Mouse (Mus musculus) lung, postnatal 10 days (tissue): ENCODE data around the gene Myo1c.

ENCODE experiments used
- DNase-seq: peaks from one replicate; pipeline ENCODE4 v3.0.0; 2021

The Myo1c gene

GRCm38 (mm10) chr11:75650958-75651425 lies 688 bp downstream of the Myo1c start:
- no peak for DNase-seq

DNA sequence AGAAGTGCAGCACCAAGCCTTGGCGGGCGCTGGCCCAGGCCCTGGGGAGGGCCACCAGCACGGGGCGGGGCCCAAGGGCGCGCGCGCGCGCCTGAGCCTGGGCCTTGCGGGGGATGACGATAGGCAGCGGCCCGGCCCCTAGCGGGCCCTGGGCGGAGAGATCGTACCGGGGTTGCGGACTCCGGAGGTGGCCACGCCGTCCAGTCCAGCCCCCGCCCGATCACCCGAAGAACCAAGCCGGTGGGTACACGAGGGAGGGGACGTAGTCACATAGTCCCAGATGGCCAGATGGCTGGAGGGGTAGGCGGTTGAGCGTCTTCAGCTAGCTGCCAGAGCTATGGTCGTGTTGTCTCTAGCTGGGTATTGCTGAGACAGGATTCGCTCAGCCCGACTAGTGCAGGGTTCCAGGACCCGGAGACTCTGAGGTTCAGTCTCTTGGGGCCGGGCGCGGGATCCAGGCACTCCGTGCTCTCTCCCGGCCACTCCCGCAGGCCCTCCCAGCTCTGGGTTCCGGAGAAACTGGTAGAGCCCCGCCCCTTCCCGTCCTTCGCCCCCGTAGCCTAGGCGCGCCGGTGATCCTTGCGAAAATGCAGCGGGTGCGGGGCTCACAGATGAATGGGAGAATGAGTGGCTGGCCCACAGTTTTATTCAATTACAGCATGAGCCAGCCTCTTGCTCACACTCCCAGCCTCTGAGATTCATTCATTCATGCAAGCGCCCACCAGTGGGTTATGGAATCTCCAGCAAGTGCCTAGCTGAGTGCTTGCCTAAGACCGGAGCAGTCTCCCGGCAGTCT lies 1.3 kb downstream of the Myo1c start:
- peak; percentile 92 for DNase-seq

- DNase-seq, result no peak
Observed at GRCm38 (mm10) chr11:75652222-75652941, 2.1 kb downstream of the Myo1c start.

GRCm38 (mm10) chr11:75652942-75653684 lies 2.8 kb downstream of the Myo1c start:
- DNase-seq, result peak; percentile 64

- DNase-seq, result peak; percentile 93
Observed at GRCm38 (mm10) chr11:75653781-75654470, 3.6 kb downstream of the Myo1c start.

DNA sequence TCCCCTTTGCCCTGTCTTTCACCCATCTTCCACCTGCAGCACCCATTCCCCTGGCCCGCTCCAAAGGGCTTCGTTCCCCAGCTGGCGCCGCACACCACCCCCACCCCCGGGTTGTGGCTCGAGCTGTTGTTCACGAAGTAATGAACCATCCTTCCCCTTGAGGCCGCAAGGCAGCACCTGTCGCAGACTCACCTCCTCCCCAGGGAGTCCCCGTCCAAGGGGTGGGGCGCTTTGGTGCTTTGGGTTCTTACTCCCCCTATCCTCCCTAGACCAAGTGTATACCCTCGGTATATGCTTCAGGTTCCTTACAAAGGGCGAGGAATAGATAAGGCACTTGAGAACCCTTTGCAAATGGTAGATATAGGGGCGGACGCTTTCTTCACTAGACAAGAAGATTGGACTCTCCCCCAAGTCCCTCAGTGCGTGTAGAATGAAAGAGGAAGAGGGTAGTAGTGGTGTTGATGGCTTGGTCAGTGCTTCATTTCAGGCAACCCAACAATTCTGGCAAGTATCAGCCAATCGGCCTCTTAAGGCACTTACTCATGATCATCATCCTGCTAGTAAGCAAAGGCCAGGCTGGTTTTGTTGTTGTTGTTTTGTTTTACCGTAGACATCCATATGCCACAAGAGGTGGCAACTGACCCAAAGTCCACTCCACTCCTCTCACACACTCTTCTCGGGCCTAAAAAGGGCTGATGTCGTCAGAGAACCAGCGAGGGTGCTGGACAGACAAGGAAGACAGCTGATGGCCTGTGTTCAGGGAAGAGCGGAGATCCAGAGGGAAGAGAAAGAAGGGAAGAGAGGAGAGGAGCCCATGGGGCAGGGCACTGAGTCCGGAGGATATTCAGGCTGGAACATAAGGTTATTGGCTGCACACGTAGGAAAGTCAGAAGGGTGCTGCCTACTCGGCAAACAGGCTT lies 4.4 kb downstream of the Myo1c start:
- peak; percentile 63 for DNase-seq

- peak; percentile 87 for DNase-seq
Observed at GRCm38 (mm10) chr11:75655621-75656545, 5.6 kb downstream of the Myo1c start.

GRCm38 (mm10) chr11:75656621-75657590 lies 6.6 kb downstream of the Myo1c start:
- peak; percentile 45 for DNase-seq

GRCm38 (mm10) chr11:75657841-75658240 lies 7.5 kb downstream of the Myo1c start:
- DNase-seq, result no peak

DNA sequence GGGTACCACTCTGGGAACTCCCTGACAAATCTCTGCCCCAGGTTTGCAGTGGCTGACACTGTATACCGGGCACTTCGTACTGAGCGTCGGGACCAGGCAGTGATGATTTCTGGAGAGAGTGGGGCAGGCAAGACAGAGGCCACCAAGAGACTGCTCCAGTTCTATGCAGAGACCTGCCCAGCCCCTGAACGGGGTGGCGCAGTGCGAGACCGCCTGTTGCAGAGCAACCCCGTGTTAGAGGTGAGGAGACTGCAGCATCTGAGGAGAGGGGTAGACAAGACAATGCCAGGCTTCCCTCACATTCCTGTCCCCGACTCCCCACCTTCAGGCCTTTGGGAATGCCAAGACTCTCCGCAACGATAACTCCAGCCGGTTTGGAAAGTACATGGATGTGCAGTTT lies 8.0 kb downstream of the Myo1c start:
- no peak for DNase-seq

DNA sequence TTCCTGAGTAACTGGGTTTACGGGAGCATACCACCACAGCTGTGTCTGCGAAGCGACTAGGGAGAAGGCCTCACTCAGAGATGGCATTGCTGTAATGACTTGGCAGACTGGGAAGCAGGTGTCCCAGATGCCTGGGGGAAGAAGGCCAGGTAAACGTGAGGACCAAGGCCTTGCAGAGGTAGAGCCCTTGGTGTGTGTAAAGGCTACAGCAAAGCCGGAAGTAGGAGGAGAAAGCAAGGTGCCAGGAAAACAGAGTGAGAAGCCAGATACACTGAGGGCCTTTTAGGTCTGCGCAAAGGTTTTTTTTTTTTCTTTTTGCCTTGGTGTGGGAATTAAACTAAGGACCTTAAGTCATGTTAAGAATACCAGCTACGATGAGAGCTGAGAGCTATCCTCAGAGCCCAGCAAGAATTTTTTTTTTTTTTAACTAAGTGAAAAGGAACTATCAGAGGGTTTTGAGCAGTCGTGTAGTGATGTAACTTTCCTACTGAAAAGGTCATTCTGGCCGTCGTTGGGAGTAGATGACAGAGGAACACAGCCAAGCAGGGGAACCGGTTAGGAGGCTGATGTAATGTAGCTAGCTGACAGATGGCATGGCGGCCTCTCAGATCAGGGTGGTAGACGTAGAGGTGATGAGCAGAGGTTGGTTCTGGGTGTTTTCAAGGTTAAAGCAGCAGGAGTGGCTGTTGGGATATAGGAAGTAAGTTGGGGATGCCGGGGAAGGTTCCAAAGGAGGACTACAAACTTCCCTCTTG lies 8.9 kb downstream of the Myo1c start:
- no peak for DNase-seq

DNA sequence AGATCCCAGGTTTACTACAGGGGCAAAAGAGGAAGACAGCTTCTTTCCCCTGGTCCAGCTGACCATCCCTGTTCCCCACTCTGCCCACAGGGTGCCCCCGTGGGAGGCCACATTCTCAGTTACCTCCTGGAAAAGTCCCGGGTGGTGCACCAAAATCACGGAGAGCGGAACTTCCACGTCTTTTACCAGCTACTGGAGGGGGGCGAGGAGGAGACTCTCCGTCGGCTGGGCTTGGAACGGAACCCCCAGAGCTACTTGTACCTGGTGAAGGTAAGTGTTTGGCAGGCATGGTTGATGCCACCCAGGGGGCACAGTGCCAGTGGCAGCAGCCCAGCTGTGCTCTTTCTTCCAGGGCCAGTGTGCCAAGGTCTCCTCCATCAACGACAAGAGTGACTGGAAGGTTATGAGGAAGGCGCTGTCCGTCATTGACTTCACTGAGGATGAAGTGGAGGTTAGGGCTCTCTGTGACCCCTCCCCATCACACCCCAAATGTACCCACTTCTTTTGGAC lies 9.8 kb downstream of the Myo1c start:
- DNase-seq, result no peak

- no peak for DNase-seq
Observed at GRCm38 (mm10) chr11:75660941-75661800, 10.9 kb downstream of the Myo1c start.

- no peak for DNase-seq
Observed at GRCm38 (mm10) chr11:75662131-75662530, 11.8 kb downstream of the Myo1c start.

- DNase-seq, result no peak
Observed at GRCm38 (mm10) chr11:75666296-75666695, 16.0 kb downstream of the Myo1c start.

GRCm38 (mm10) chr11:75668621-75669020 lies 18.3 kb downstream of the Myo1c start:
- no peak for DNase-seq

- no peak for DNase-seq
Observed at GRCm38 (mm10) chr11:75669176-75669852, 19.0 kb downstream of the Myo1c start.
